Mouse (Mus musculus) thymus, adult 2 months (tissue): ENCODE measurements around the gene Nmur2. TPM values are rescaled to one million over a fixed set of nuclear protein-coding genes. Genes with fewer than 3 reads are reported as not detected.

ENCODE experiments used
- DNase-seq: peaks from one replicate; pipeline ENCODE4 v3.0.0; 2021
- H3K27ac ChIP-seq: fragments of 200-500 bp; 2 replicates; pipeline ENCODE4 v1.5.1; 2012; ENCODE audit warnings: low read length, control low read depth; ENCODE audit not compliant: control insufficient read depth, insufficient read depth
- H3K27me3 ChIP-seq: fragments of 200-500 bp; 2 replicates; pipeline ENCODE4 v1.6.1; 2012; ENCODE audit warnings: mild to moderate bottlenecking, low read length, moderate library complexity, mixed read lengths; ENCODE audit not compliant: control insufficient read depth, insufficient read depth
- H3K36me3 ChIP-seq: fragments of 200-500 bp; 2 replicates; pipeline ENCODE4 v1.6.1; 2012; ENCODE audit warnings: mild to moderate bottlenecking, low read length, moderate library complexity; ENCODE audit not compliant: control insufficient read depth, insufficient read depth
- H3K4me1 ChIP-seq: fragments of 200-500 bp; replicated peaks from 2 replicates; pipeline ENCODE4 v1.6.1; 2012; ENCODE audit warnings: low read length; ENCODE audit not compliant: control insufficient read depth, insufficient read depth
- H3K4me3 ChIP-seq: fragments of 200-500 bp; 2 replicates; pipeline ENCODE4 v1.5.1; 2012; ENCODE audit warnings: mild to moderate bottlenecking, low read length, control low read depth, moderate library complexity; ENCODE audit not compliant: control insufficient read depth, insufficient read depth
- CTCF ChIP-seq: fragments of 200-500 bp; IDR thresholded peaks from 2 replicates; pipeline ENCODE4 v1.5.1; 2012; ENCODE audit warnings: mild to moderate bottlenecking, control low read depth, low read length, moderate library complexity, borderline replicate concordance; ENCODE audit not compliant: control insufficient read depth, poor library complexity, insufficient read depth; ENCODE audit errors: extremely low read depth
- POLR2A ChIP-seq: fragments of 200-500 bp; IDR thresholded peaks from 2 replicates; pipeline ENCODE4 v1.6.1; 2012; ENCODE audit warnings: mild to moderate bottlenecking, low read length, control low read depth, moderate library complexity; ENCODE audit not compliant: control insufficient read depth, poor library complexity, insufficient read depth; ENCODE audit errors: extremely low read depth
- WGBS: fragments of 180-500 bp; shearing (Covaris S2); methylation state at CpG from one replicate; pipeline ENCODE4 v1.1.7; 2018; 5-methylcytosine and 5-hydroxymethylcytosine counted together
- polyA plus RNA-seq: library from polyadenylated mRNA; depleted of rRNA; stranded (reverse); fragments of >200 nt; gene quantifications from 2 replicates; pipeline ENCODE4 v1.2.3, GENCODE M21; 2012

Gene Nmur2
- polyA plus RNA-seq, 1 experiment = 0.11 TPM

- Histone ChIP-seq H3K4me3 (no peak overlapping the region), H3K36me3 (no peaks in the 10 kb centered on the region), H3K4me1 (no peaks in the 10 kb centered on the region), H3K27me3 (no peaks in the 10 kb centered on the region), H3K27ac (no peak overlapping the region; the same call in 1 of the 2 replicates)
- 81% methylated on average over 7 of the region's 7 CpGs for whole genome bisulfite sequencing
- DNase-seq = no peak
- no peak for TF ChIP-seq CTCF
- TF ChIP-seq POLR2A = no peak
These were observed 13.6 kb upstream of the Nmur2 start for GRCm38 (mm10) chr11:56054439-56054838.

GRCm38 (mm10) chr11:56026854-56027253 lies 14.0 kb downstream of the Nmur2 start:
- Histone ChIP-seq H3K27me3 (no peaks in the 10 kb centered on the region), H3K4me3 (no peak overlapping the region), H3K4me1 (no peaks in the 10 kb centered on the region), H3K36me3 (no peaks in the 10 kb centered on the region), H3K27ac (no peak overlapping the region)
- TF ChIP-seq POLR2A (no peak), CTCF (no peak)
- 95% methylated on average over 10 of the region's 10 CpGs for WGBS
- no peak for DNase-seq

GRCm38 (mm10) chr11:56025746-56026570 lies 14.9 kb downstream of the Nmur2 start:
- WGBS = 90% methylated on average over 10 of the region's 10 CpGs
- TF ChIP-seq POLR2A = no peak
- TF ChIP-seq CTCF = no peak
- Histone ChIP-seq H3K27me3 (no peaks in the 10 kb centered on the region), H3K4me3 (no peak overlapping the region), H3K4me1 (no peaks in the 10 kb centered on the region), H3K36me3 (no peaks in the 10 kb centered on the region), H3K27ac (no peak overlapping the region)
- DNase-seq = no peak

GRCm38 (mm10) chr11:56013510-56014057 lies 27.2 kb downstream of the Nmur2 start:
- H3K4me1 ChIP-seq = no peaks in the 10 kb centered on the region
- WGBS = 58% methylated on average over 9 of the region's 9 CpGs
- no peak overlapping the region for H3K27ac ChIP-seq
- H3K36me3 ChIP-seq = no peaks in the 10 kb centered on the region
- no peaks in the 10 kb centered on the region for H3K27me3 ChIP-seq
- DNase-seq = no peak
- TF ChIP-seq CTCF (no peak), POLR2A (no peak)
- H3K4me3 ChIP-seq = no peak overlapping the region

- no peak for TF ChIP-seq CTCF
- TF ChIP-seq POLR2A = no peak
- 76% methylated on average over 2 of the region's 2 CpGs for WGBS
- H3K4me1 ChIP-seq = no peaks in the 10 kb centered on the region
- DNase-seq = no peak
- no peak overlapping the region for H3K4me3 ChIP-seq
- no peak overlapping the region for H3K27ac ChIP-seq
- H3K36me3 ChIP-seq = no peaks in the 10 kb centered on the region
- no peaks in the 10 kb centered on the region for H3K27me3 ChIP-seq
These were observed 28.4 kb downstream of the Nmur2 start for GRCm38 (mm10) chr11:56012396-56012795.

- TF ChIP-seq CTCF (no peak), POLR2A (no peak)
- 49% methylated on average over 3 of the region's 3 CpGs for WGBS
These were observed 32.5 kb downstream of the Nmur2 start for GRCm38 (mm10) chr11:56008277-56008676.

GRCm38 (mm10) chr11:55992799-55993198 lies 48.0 kb downstream of the Nmur2 start:
- WGBS = 46% methylated on average over 1 of the region's 1 CpGs
- Histone ChIP-seq H3K4me1 (no peaks in the 10 kb centered on the region), H3K27ac (no peak overlapping the region), H3K27me3 (no peaks in the 10 kb centered on the region), H3K4me3 (no peak overlapping the region), H3K36me3 (no peaks in the 10 kb centered on the region)
- no peak for DNase-seq
- TF ChIP-seq CTCF (no peak), POLR2A (no peak)

More at GRCm38 (mm10) chr11:56008277-56008676, 32.5 kb downstream of the Nmur2 start:
- Histone ChIP-seq H3K4me1 (no peaks in the 10 kb centered on the region), H3K27me3 (no peaks in the 10 kb centered on the region), H3K36me3 (no peaks in the 10 kb centered on the region), H3K4me3 (no peak overlapping the region), H3K27ac (no peak overlapping the region)
- DNase-seq = no peak
